15 mouse cellular contexts compared by ENCODE assay signal in the genomic region with DNA sequence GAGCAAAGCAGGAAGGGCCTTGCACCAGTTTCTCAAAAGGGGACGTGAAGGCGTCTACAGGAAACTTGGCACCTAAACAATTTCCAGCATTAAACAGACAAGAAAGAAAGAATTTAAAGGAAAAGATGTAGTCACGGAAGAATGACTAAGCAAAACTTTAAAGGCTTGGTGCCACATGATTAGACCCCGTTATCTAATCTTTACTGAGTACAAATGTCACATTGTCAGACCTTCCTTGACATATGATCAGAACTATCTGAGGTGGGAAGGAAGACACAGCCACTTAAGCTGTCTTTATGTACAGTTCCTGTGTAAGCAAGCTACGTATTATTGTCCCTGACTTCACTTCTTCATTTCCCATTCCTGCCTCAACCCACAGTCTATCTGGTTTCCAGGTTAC. TPM values are rescaled to one million over a fixed set of nuclear protein-coding genes. Genes with fewer than 3 reads are reported as not detected.
A peak's percentile ranks its signal among the peaks of the same experiment; 100 is the strongest.
DNase-seq lines count a peak whose midpoint lies in the region; ATAC-seq and TF ChIP-seq lines count a peak whose summit lies in the region.
"Had no signal": no experiment of that assay in that cellular context is flagged by ENCODE, and none has a peak within 500 bp of the region (broad histone marks: within the 10 kb centered on the region; RNA-seq: fewer than 3 reads in every experiment).

No protein-coding gene starts in this region.

- DNase-seq in heart, adult 9 months (ENCODE audit: low spot score in 2 of 2) = no peak
- peak; percentile 68 for DNase-seq in c-Kit-positive CD71-positive TER-119-negative erythroid progenitor cells, embryonic 14.5 days (ENCODE audit: low read depth)
- no peak for DNase-seq in kidney, postnatal 14 days
- DNase-seq in gastrocnemius, adult 2 months = no peak
- no peak for DNase-seq in cerebellum, adult 11-12 months
- DNase-seq: cerebellum, postnatal 25 days; gastrocnemius, postnatal 10 days; kidney, adult 8-10 months; thymus, postnatal 4 days had no signal

- no peaks in the 10 kb centered on the region for H3K27me3 ChIP-seq in heart, embryonic 12.5 days (replicated peaks)
- no peaks in the 10 kb centered on the region for H3K27me3 ChIP-seq in liver, embryonic 12.5 days (replicated peaks)
- H3K27me3 ChIP-seq in small intestine, adult 2 months (ENCODE audit: control insufficient read depth, insufficient read depth, low read length) = no peaks in the 10 kb centered on the region
- H3K27me3 ChIP-seq: hindbrain, embryonic 15.5 days; neural tube, embryonic 13.5 days had no signal

- no peaks in the 10 kb centered on the region for H3K9me3 ChIP-seq in heart, embryonic 12.5 days (replicated peaks)
- H3K9me3 ChIP-seq in liver, embryonic 12.5 days (replicated peaks) = no peaks in the 10 kb centered on the region
- H3K9me3 ChIP-seq: hindbrain, embryonic 15.5 days; neural tube, embryonic 13.5 days had no signal

- peaks cover 16% of the 10 kb centered on the region for H3K4me1 ChIP-seq in heart, embryonic 12.5 days (replicated peaks)
- H3K4me1 ChIP-seq in liver, embryonic 12.5 days = peaks cover 68% of the 10 kb centered on the region
- peaks cover 12% of the 10 kb centered on the region; the same call in 1 of the 2 replicates for H3K4me1 ChIP-seq in small intestine, adult 2 months (ENCODE audit: control insufficient read depth, insufficient read depth, insufficient read length, low read length)

- 45% methylated on average over 5 of the region's 5 CpGs for WGBS in heart, embryonic 12.5 days
- 17% methylated on average over 5 of the region's 5 CpGs for WGBS in liver, embryonic 12.5 days (ENCODE audit: insufficient replicate concordance)
- WGBS in small intestine, adult 2 months = 19% methylated on average over 5 of the region's 5 CpGs

- no peak overlapping the region for H3K9ac ChIP-seq in heart, embryonic 12.5 days
- peak overlapping the region; percentile 23; the same call in 1 of the 2 replicates for H3K9ac ChIP-seq in liver, embryonic 12.5 days
- H3K9ac ChIP-seq: hindbrain, embryonic 15.5 days; neural tube, embryonic 13.5 days had no signal

- TF ChIP-seq POLR2A in small intestine, adult 2 months (IDR thresholded peaks at IDR 0.05; ENCODE audit: low read depth, low read length) = no peak

- H3K4me3 ChIP-seq in heart, embryonic 12.5 days = no peak overlapping the region
- H3K4me3 ChIP-seq in liver, embryonic 12.5 days = peak overlapping the region; percentile 3
- no peak overlapping the region for H3K4me3 ChIP-seq in small intestine, adult 2 months (ENCODE audit: low read depth, low read length)
- H3K4me3 ChIP-seq in gastrocnemius, adult 2 months = no peak overlapping the region
- H3K4me3 ChIP-seq: hindbrain, embryonic 15.5 days; neural tube, embryonic 13.5 days had no signal

- no peaks in the 10 kb centered on the region for H3K36me3 ChIP-seq in heart, embryonic 12.5 days
- no peaks in the 10 kb centered on the region for H3K36me3 ChIP-seq in liver, embryonic 12.5 days
- no peaks in the 10 kb centered on the region for H3K36me3 ChIP-seq in small intestine, adult 2 months (ENCODE audit: control insufficient read depth, insufficient read depth, low read length)
- H3K36me3 ChIP-seq: hindbrain, embryonic 15.5 days; neural tube, embryonic 13.5 days had no signal

- no peak overlapping the region for H3K4me2 ChIP-seq in heart, embryonic 12.5 days
- H3K4me2 ChIP-seq in liver, embryonic 12.5 days = peak overlapping the region; percentile 48
- H3K4me2 ChIP-seq: hindbrain, embryonic 15.5 days; neural tube, embryonic 13.5 days had no signal

- no peak for TF ChIP-seq CTCF in small intestine, adult 2 months (IDR thresholded peaks at IDR 0.05; ENCODE audit: extremely low read depth, insufficient read length, insufficient replicate concordance, low read depth, low read length)
- TF ChIP-seq CTCF in gastrocnemius, adult 2 months (IDR thresholded peaks at IDR 0.05) = no peak

- H3K27ac ChIP-seq in heart, embryonic 12.5 days (ENCODE audit: poor library complexity, severe bottlenecking) = peak overlapping the region; percentile 13; the same call in 1 of the 2 replicates
- peak overlapping the region; percentile 92 for H3K27ac ChIP-seq in liver, embryonic 12.5 days
- H3K27ac ChIP-seq in small intestine, adult 2 months (ENCODE audit: insufficient read depth, low read depth, low read length) = peak overlapping the region; percentile 100
- H3K27ac ChIP-seq in gastrocnemius, adult 2 months = no peak overlapping the region
- H3K27ac ChIP-seq: hindbrain, embryonic 15.5 days; neural tube, embryonic 13.5 days had no signal

- no peak for ATAC-seq in heart, embryonic 12.5 days (ENCODE audit: insufficient number of reproducible peaks, low FRiP score)
- peak; percentile 44 for ATAC-seq in liver, embryonic 12.5 days
- ATAC-seq: forebrain, embryonic 16.5 days had no signal

- intact Hi-C loops in gastrocnemius, adult 2 months (cut with DNase I) = no loop called here

RNA-seq across cellular contexts. Expression of gene Ero1l, which starts 3.1 kb away (rescaled TPM):
- 53.7 and 58.6 TPM in 2 replicates for polyA plus RNA-seq in heart, embryonic 12.5 days (2016; fragmentation: Nextera tagmentation; extraction: Ambion mirVana)
- 51.1 and 56.7 TPM in 2 replicates for polyA plus RNA-seq in liver, embryonic 12.5 days (2016; fragmentation: Nextera tagmentation; extraction: Ambion mirVana)
- polyA plus RNA-seq in small intestine, adult 2 months (2012; rRNA removed) = 3.1 and 4.0 TPM in 2 replicates
- 1 to 10 TPM; 5.2 to 6.9 TPM for total RNA-seq in gastrocnemius, adult 2 months (2021)

RNA-seq across cellular contexts. Expression of gene Psmc6, which starts 8.0 kb away (rescaled TPM):
- polyA plus RNA-seq in heart, embryonic 12.5 days (2016; fragmentation: Nextera tagmentation; extraction: Ambion mirVana) = 132 and 134 TPM in 2 replicates
- 130 and 131 TPM in 2 replicates for polyA plus RNA-seq in liver, embryonic 12.5 days (2016; fragmentation: Nextera tagmentation; extraction: Ambion mirVana)
- 3.3 and 4.8 TPM in 2 replicates for polyA plus RNA-seq in small intestine, adult 2 months (2012; rRNA removed)
- total RNA-seq in gastrocnemius, adult 2 months (2021) = 100 to 1,000 TPM; 104 TPM

RNA-seq across cellular contexts. Expression of gene Styx, which starts 29.3 kb away (rescaled TPM):
- polyA plus RNA-seq in heart, embryonic 12.5 days (2016; fragmentation: Nextera tagmentation; extraction: Ambion mirVana) = 48.6 and 53.9 TPM in 2 replicates
- polyA plus RNA-seq in liver, embryonic 12.5 days (2016; fragmentation: Nextera tagmentation; extraction: Ambion mirVana) = 30.0 and 30.3 TPM in 2 replicates
- polyA plus RNA-seq in small intestine, adult 2 months (2012; rRNA removed) = 5.5 and 19.3 TPM in 2 replicates
- total RNA-seq in gastrocnemius, adult 2 months (2021) = 10 to 100 TPM; 74.7 to 77.6 TPM

Comparison
In these comparisons a context has a peak if more than half of its experiments do, and no peak if none do; other contexts are left out.
1. RNA of gene Ero1l, which starts 3.1 kb away (polyA plus RNA-seq): 53.7 to 58.6 TPM in heart, embryonic 12.5 days and 51.1 to 56.7 TPM in liver, embryonic 12.5 days; 3.1 to 4.0 TPM in small intestine, adult 2 months; every median in the first group is over 10 times any median in the second.
2. RNA of gene Psmc6, which starts 8.0 kb away (polyA plus RNA-seq): 132 to 134 TPM in heart, embryonic 12.5 days and 130 to 131 TPM in liver, embryonic 12.5 days; 3.3 to 4.8 TPM in small intestine, adult 2 months; every median in the first group is over 10 times any median in the second.